Comparison of ENCODE assay signal across 9 mouse cellular contexts in genomic region chr11:9116121-9116520, GRCm38 (mm10). TPM values are rescaled to one million over a fixed set of nuclear protein-coding genes. Genes with fewer than 3 reads are reported as not detected.
DNase-seq lines count a peak whose midpoint lies in the region; ATAC-seq and TF ChIP-seq lines count a peak whose summit lies in the region.
"Had no signal": no experiment of that assay in that cellular context is flagged by ENCODE, and none has a peak within 500 bp of the region (broad histone marks: within the 10 kb centered on the region; RNA-seq: fewer than 3 reads in every experiment).

No protein-coding gene starts in this region.

- no peaks in the 10 kb centered on the region for H3K9me3 ChIP-seq in heart, embryonic 10.5 days
- H3K9me3 ChIP-seq in heart, postnatal 0 days (replicated peaks; ENCODE audit: control insufficient read depth, low read length): no peaks in the 10 kb centered on the region
- no peaks in the 10 kb centered on the region for H3K9me3 ChIP-seq in midbrain, embryonic 10.5 days (replicated peaks)

- H3K27ac ChIP-seq in heart, embryonic 10.5 days: peak overlapping the region; percentile 39; the same call in 1 of the 2 replicates
- H3K27ac ChIP-seq in heart, postnatal 0 days (ENCODE audit: low read depth): no peak overlapping the region
- no peak overlapping the region for H3K27ac ChIP-seq in midbrain, embryonic 10.5 days (replicated peaks)
- H3K27ac ChIP-seq in layer of hippocampus, adult 2 months: no peak overlapping the region

- TF ChIP-seq CTCF in heart, postnatal 0 days (IDR thresholded peaks at IDR 0.05; ENCODE audit: low read depth): no peak
- TF ChIP-seq CTCF in layer of hippocampus, adult 2 months (conservative IDR thresholded peaks at IDR 0.05): no peak

- WGBS in heart, embryonic 10.5 days: 2% methylated on average over 10 of the region's 10 CpGs
- WGBS in heart, postnatal 0 days: 5% methylated on average over 10 of the region's 10 CpGs
- WGBS in midbrain, embryonic 10.5 days: under 1% methylated on average over 10 of the region's 10 CpGs

- peak overlapping the region; percentile 50 for H3K4me2 ChIP-seq in heart, postnatal 0 days (ENCODE audit: low read depth, low read length)

- no peak for TF ChIP-seq EP300 in heart, postnatal 0 days (IDR thresholded peaks at IDR 0.05; ENCODE audit: low read depth)

- H3K4me3 ChIP-seq in heart, embryonic 10.5 days: peak overlapping the region; percentile 47
- H3K4me3 ChIP-seq in heart, postnatal 0 days (ENCODE audit: low read depth, low read length): peak overlapping the region; percentile 16
- peak overlapping the region; percentile 29 for H3K4me3 ChIP-seq in midbrain, embryonic 10.5 days
- no peak overlapping the region; the same call in 1 of the 2 replicates for H3K4me3 ChIP-seq in layer of hippocampus, adult 2 months

- H3K4me1 ChIP-seq in heart, embryonic 10.5 days: peaks cover 30% of the 10 kb centered on the region
- H3K4me1 ChIP-seq in heart, postnatal 0 days (ENCODE audit: control insufficient read depth, insufficient read depth): peaks cover 14% of the 10 kb centered on the region
- H3K4me1 ChIP-seq in midbrain, embryonic 10.5 days: peaks cover 52% of the 10 kb centered on the region

- H3K27me3 ChIP-seq in heart, embryonic 10.5 days (ENCODE audit: insufficient read depth, poor library complexity, severe bottlenecking): peaks cover 33% of the 10 kb centered on the region
- H3K27me3 ChIP-seq in heart, postnatal 0 days (ENCODE audit: control insufficient read depth, insufficient read depth, low read length): 0 out of 2 replicates have a peak, but pooled peaks cover 8% of the 10 kb centered on the region
- H3K27me3 ChIP-seq in midbrain, embryonic 10.5 days (ENCODE audit: low read depth, poor library complexity, severe bottlenecking): peaks cover 66% of the 10 kb centered on the region

- H3K9ac ChIP-seq in heart, postnatal 0 days (replicated peaks; ENCODE audit: low read depth, low read length): 0 out of 2 replicates have a peak overlapping the region, but pooled peaks have one; percentile 2

- ATAC-seq in heart, postnatal 0 days (ENCODE audit: insufficient read depth, low read depth): no peak

- DNase-seq in heart, embryonic 10.5 days (ENCODE audit: low spot score): no peak
- no peak for DNase-seq in heart, adult 9 months (ENCODE audit: low spot score in 2 of 2)
- peak; percentile 98 for DNase-seq in ES-CJ7 (ENCODE audit: low read depth, low spot score)
- DNase-seq in heart, postnatal 0 days (ENCODE audit: low spot score): no peak
- DNase-seq in midbrain, embryonic 10.5 days (ENCODE audit: low spot score): peak; percentile 22
- no peak for DNase-seq in layer of hippocampus, adult 2 months (ENCODE audit: low spot score in 2 of 2)
- DNase-seq in thymus, postnatal 14 days: no peak
- DNase-seq in spleen, postnatal 36 days (ENCODE audit: low spot score in 2 of 2): no peak
- DNase-seq: cerebellum, adult 11-12 months had no signal

- H3K36me3 ChIP-seq in heart, embryonic 10.5 days: no peaks in the 10 kb centered on the region
- H3K36me3 ChIP-seq in heart, postnatal 0 days (replicated peaks; ENCODE audit: control insufficient read depth, insufficient read depth, low read length): no peaks in the 10 kb centered on the region
- no peaks in the 10 kb centered on the region for H3K36me3 ChIP-seq in midbrain, embryonic 10.5 days

RNA-seq across cellular contexts. Expression of gene Upp1, which starts 1.8 kb away (rescaled TPM):
- polyA plus RNA-seq in heart, embryonic 10.5 days (2016; fragmentation: Nextera tagmentation; extraction: Ambion mirVana): 11.9 and 18.4 TPM in 2 replicates
- 63.2 and 81.4 TPM in 2 replicates for total RNA-seq in heart, postnatal 0 days (2014; rRNA removed; ENCODE audit: low replicate concordance)
- 65.0 and 73.4 TPM in 2 replicates for polyA plus RNA-seq in heart, postnatal 0 days (2015; fragmentation: Nextera tagmentation; extraction: Ambion mirVana)
- polyA plus RNA-seq in midbrain, embryonic 10.5 days (2016; fragmentation: Nextera tagmentation; extraction: Ambion mirVana): 10.6 and 12.1 TPM in 2 replicates
- total RNA-seq in layer of hippocampus, adult 2 months (2021): 1 to 10 TPM; 4.7 to 5.4 TPM

Comparison
In these comparisons a context has a peak if more than half of its experiments do, and no peak if none do; other contexts are left out.
1. DNase-seq: peak in ES-CJ7 (single experiment) and midbrain, embryonic 10.5 days (single experiment); none in heart, embryonic 10.5 days (single experiment), heart, adult 9 months (0 of 2), heart, postnatal 0 days (single experiment), layer of hippocampus, adult 2 months (0 of 2), thymus, postnatal 14 days (single experiment) and spleen, postnatal 36 days (0 of 2).